Mouse (Mus musculus): ENCODE data around the gene Psmc3. TPM values are rescaled to one million over a fixed set of nuclear protein-coding genes. Genes with fewer than 3 reads are reported as not detected.

Gene Psmc3
- total and polyA plus RNA-seq, 3 experiments = 214 to 284 (median 257) TPM

- Histone ChIP-seq H3K36me3 (replicated peaks in 1 of 2; ENCODE audit: control insufficient read depth in 1 of 2, insufficient read depth in 1 of 2, low read length in 1 of 2) (peaks cover 5 to 32% of the 10 kb centered on the region in 2 experiments), H3K79me2 (replicated peaks; ENCODE audit: control insufficient read depth, extremely low read depth, insufficient read depth, poor library complexity, severe bottlenecking) (no peaks in the 10 kb centered on the region), H3K9ac (ENCODE audit: insufficient read depth, low read depth) (no peak overlapping the region), H3K27me3 (replicated peaks) (no peaks in the 10 kb centered on the region), H3K4me3 (replicated peaks in 1 of 3; ENCODE audit: low read depth in 2 of 3, low read length in 2 of 3, poor library complexity in 1 of 3) (no peak overlapping the region), H3K9me3 (replicated peaks; ENCODE audit: low read length) (no peaks in the 10 kb centered on the region), H3K27ac (ENCODE audit: insufficient read depth, low read depth) (no peak overlapping the region), H3K4me1 (ENCODE audit: control insufficient read depth in 1 of 2, insufficient read depth in 2 of 2) (peaks cover 2 to 18% of the 10 kb centered on the region in 2 experiments; a peak in 2 of 4 replicates), H3K4me2 (ENCODE audit: insufficient read depth, low read depth, poor library complexity, severe bottlenecking) (no peak overlapping the region)
- DNase-seq (ENCODE audit: extremely low read depth) = no peak
- TF ChIP-seq MEF2A (IDR thresholded peaks at IDR 0.05; ENCODE audit: borderline replicate concordance, low read depth, low read length) (no peak), NELFE (IDR thresholded peaks at IDR 0.05; ENCODE audit: low read depth, low read length) (no peak), SMC3 (IDR thresholded peaks at IDR 0.05; ENCODE audit: low read depth, low read length) (no peak), RAD21 (IDR thresholded peaks at IDR 0.05; ENCODE audit: low read depth, low read length) (no peak), IRF4 (IDR thresholded peaks at IDR 0.05; ENCODE audit: low read depth, low read length) (no peak), ZNF384 (IDR thresholded peaks at IDR 0.05; ENCODE audit: low read depth, low read length) (no peak), MXI1 (IDR thresholded peaks at IDR 0.05; ENCODE audit: low read depth, low read length) (no peak), UBTF (IDR thresholded peaks at IDR 0.05; ENCODE audit: low read depth, low read length) (no peak), BHLHE40 (IDR thresholded peaks at IDR 0.05; ENCODE audit: low read depth, low read length) (no peak), RCOR1 (conservative IDR thresholded peaks at IDR 0.05; ENCODE audit: low read depth, low read length) (no peak), EP300 (IDR thresholded peaks at IDR 0.05; ENCODE audit: low read length) (no peak), CTCF (conservative IDR thresholded peaks at IDR 0.05 in 1 of 2, IDR thresholded peaks at IDR 0.05 in 1 of 2; ENCODE audit: low read depth in 2 of 2, low read length in 2 of 2) (no peak), SIN3A (IDR thresholded peaks at IDR 0.05; ENCODE audit: low read length) (no peak), CHD2 (IDR thresholded peaks at IDR 0.05; ENCODE audit: low read length) (no peak), POLR2AphosphoS2 (IDR thresholded peaks at IDR 0.05; ENCODE audit: low read depth, low read length) (no peak), ETS1 (conservative IDR thresholded peaks at IDR 0.05; ENCODE audit: low read depth, low read length) (no peak)
- in situ Hi-C loops (cut with MboI; ENCODE audit: low pct_ligation_motif_present, low pct_unique_long_range_greater_than_20kb, low sequenced_read_pairs) (no loop called here), dilution Hi-C loops (cut with MboI; ENCODE audit: extremely low pct_ligation_motif_present, extremely low pct_unique_long_range_greater_than_20kb, low sequenced_read_pairs) (no loop called here)
Observed at GRCm38 (mm10) chr2:91023956-91024355, 29.9 kb upstream of the Psmc3 start.

- Histone ChIP-seq H3K79me2 (replicated peaks; ENCODE audit: control insufficient read depth, extremely low read depth, insufficient read depth, poor library complexity, severe bottlenecking) (no peaks in the 10 kb centered on the region), H3K9ac (ENCODE audit: insufficient read depth, low read depth) (no peak overlapping the region), H3K36me3 (replicated peaks in 1 of 2; ENCODE audit: control insufficient read depth in 1 of 2, insufficient read depth in 1 of 2, low read length in 1 of 2) (peaks cover 1 to 23% of the 10 kb centered on the region in 2 experiments), H3K4me2 (ENCODE audit: insufficient read depth, low read depth, poor library complexity, severe bottlenecking) (no peak overlapping the region), H3K9me3 (replicated peaks; ENCODE audit: low read length) (no peaks in the 10 kb centered on the region), H3K27ac (ENCODE audit: insufficient read depth, low read depth) (no peak overlapping the region), H3K4me1 (ENCODE audit: control insufficient read depth in 1 of 2, insufficient read depth in 2 of 2) (peaks cover 2 to 18% of the 10 kb centered on the region in 2 experiments; a peak in 2 of 4 replicates), H3K27me3 (replicated peaks) (no peaks in the 10 kb centered on the region), H3K4me3 (replicated peaks in 1 of 3; ENCODE audit: low read depth in 2 of 3, low read length in 2 of 3, poor library complexity in 1 of 3) (no peak overlapping the region)
- dilution Hi-C loops (cut with MboI; ENCODE audit: extremely low pct_ligation_motif_present, extremely low pct_unique_long_range_greater_than_20kb, low sequenced_read_pairs) (no loop called here), in situ Hi-C loops (cut with MboI; ENCODE audit: low pct_ligation_motif_present, low pct_unique_long_range_greater_than_20kb, low sequenced_read_pairs) (no loop called here)
- no peak for TF ChIP-seq CHD2 (IDR thresholded peaks at IDR 0.05; ENCODE audit: low read length)
- no peak for TF ChIP-seq GABPA (IDR thresholded peaks at IDR 0.05; ENCODE audit: insufficient replicate concordance, low read depth, low read length)
- TF ChIP-seq NRF1 (IDR thresholded peaks at IDR 0.05; ENCODE audit: low read depth, low read length) = no peak
- TF ChIP-seq TCF12 (IDR thresholded peaks at IDR 0.05; ENCODE audit: low read depth, low read length) = no peak
- TF ChIP-seq JUND (conservative IDR thresholded peaks at IDR 0.05; ENCODE audit: low read depth, low read length) = no peak
- no peak for TF ChIP-seq PAX5 (IDR thresholded peaks at IDR 0.05; ENCODE audit: low read length)
- no peak for TF ChIP-seq MXI1 (IDR thresholded peaks at IDR 0.05; ENCODE audit: low read depth, low read length)
- no peak for TF ChIP-seq USF2 (conservative IDR thresholded peaks at IDR 0.05; ENCODE audit: low read depth, low read length)
- no peak for TF ChIP-seq ETS1 (conservative IDR thresholded peaks at IDR 0.05; ENCODE audit: low read depth, low read length)
- TF ChIP-seq MYC (IDR thresholded peaks at IDR 0.05; ENCODE audit: low read depth, low read length) = no peak
- no peak for TF ChIP-seq BHLHE40 (IDR thresholded peaks at IDR 0.05; ENCODE audit: low read depth, low read length)
- TF ChIP-seq CHD1 (IDR thresholded peaks at IDR 0.05; ENCODE audit: low read depth, low read length) = no peak
- no peak for TF ChIP-seq JUN (IDR thresholded peaks at IDR 0.05; ENCODE audit: insufficient read depth, low read depth, low read length)
- no peak for TF ChIP-seq IRF4 (IDR thresholded peaks at IDR 0.05; ENCODE audit: low read depth, low read length)
- TF ChIP-seq ZNF384 (IDR thresholded peaks at IDR 0.05; ENCODE audit: low read depth, low read length) = no peak
- no peak for DNase-seq (ENCODE audit: extremely low read depth)
Observed at GRCm38 (mm10) chr2:91025081-91025516, 28.7 kb upstream of the Psmc3 start.

Data from CH12.LX (cell line).